ENCODE assay signal across 34 mouse cellular contexts in genomic region chr2:78864116-78864515, GRCm38 (mm10).
"Had no signal": no experiment of that assay in that cellular context is flagged by ENCODE, and none has a peak within 500 bp of the region (broad histone marks: within the 10 kb centered on the region; RNA-seq: fewer than 3 reads in every experiment).

No protein-coding gene starts in this region.

- H3K9ac ChIP-seq: heart, embryonic 13.5 days; heart, embryonic 15.5 days; hindbrain, embryonic 12.5 days; hindbrain, embryonic 13.5 days; hindbrain, embryonic 14.5 days; hindbrain, embryonic 15.5 days; intestine, embryonic 15.5 days; kidney, embryonic 15.5 days had no signal

- DNase-seq: heart, postnatal 10 days; heart, postnatal 14 days; heart, postnatal 36 days; heart, postnatal 4 days; kidney, adult 11 months; kidney, adult 18-20 months; kidney, adult 2 months; kidney, adult 8-10 months; kidney, adult 9 months; kidney, postnatal 10 days; kidney, postnatal 14 days; kidney, postnatal 25 days; kidney, postnatal 36 days; kidney, postnatal 4 days; layer of hippocampus, adult 9-11 months; layer of hippocampus, postnatal 36 days had no signal

- H3K9me3 ChIP-seq: heart, embryonic 13.5 days; heart, embryonic 15.5 days; hindbrain, embryonic 10.5 days; hindbrain, embryonic 12.5 days; hindbrain, embryonic 13.5 days; hindbrain, embryonic 15.5 days; intestine, embryonic 15.5 days; kidney, embryonic 15.5 days had no signal

- H3K27me3 ChIP-seq: heart, embryonic 13.5 days; heart, embryonic 15.5 days; hindbrain, embryonic 12.5 days; hindbrain, embryonic 13.5 days; hindbrain, embryonic 15.5 days; intestine, embryonic 15.5 days; kidney, embryonic 15.5 days had no signal

- H3K4me2 ChIP-seq: heart, embryonic 11.5 days; heart, embryonic 13.5 days; heart, embryonic 15.5 days; hindbrain, embryonic 12.5 days; hindbrain, embryonic 13.5 days; hindbrain, embryonic 14.5 days; hindbrain, embryonic 15.5 days; intestine, embryonic 15.5 days; kidney, embryonic 15.5 days had no signal

- ATAC-seq: hindbrain, embryonic 16.5 days; hindbrain, postnatal 0 days; inflammation-experienced regulatory T-cells, adult 6 months; intestine, embryonic 15.5 days; intestine, embryonic 16.5 days; intestine, postnatal 0 days had no signal

- H3K36me3 ChIP-seq: heart, embryonic 13.5 days; heart, embryonic 15.5 days; hindbrain, embryonic 10.5 days; hindbrain, embryonic 12.5 days; hindbrain, embryonic 13.5 days; hindbrain, embryonic 15.5 days; intestine, embryonic 15.5 days; kidney, embryonic 15.5 days had no signal

- H3K4me3 ChIP-seq: heart, embryonic 13.5 days; heart, embryonic 15.5 days; hindbrain, embryonic 10.5 days; hindbrain, embryonic 12.5 days; hindbrain, embryonic 13.5 days; hindbrain, embryonic 15.5 days; intestine, embryonic 15.5 days; kidney, embryonic 15.5 days; layer of hippocampus, adult 2 months; left cerebral cortex, adult 2 months had no signal

- H3K4me1 ChIP-seq: hindbrain, embryonic 12.5 days; intestine, embryonic 15.5 days had no signal

- H3K27ac ChIP-seq: heart, embryonic 13.5 days; heart, embryonic 15.5 days; hindbrain, embryonic 10.5 days; hindbrain, embryonic 12.5 days; hindbrain, embryonic 13.5 days; hindbrain, embryonic 14.5 days; hindbrain, embryonic 15.5 days; hindbrain, postnatal 0 days; intestine, embryonic 15.5 days; kidney, embryonic 15.5 days; kidney, postnatal 0 days; layer of hippocampus, adult 2 months; left cerebral cortex, adult 2 months had no signal
